Mouse (Mus musculus) fat pad, adult 2 months (tissue): ENCODE data around the gene Rptn.
"Not testable (repeated sequence)": the region's sequence is repeated elsewhere in the genome, so short reads cannot be mapped to it uniquely, and the experiment has no call there.

ENCODE experiments used
- DNase-seq: peaks from one replicate; pipeline ENCODE4 v3.0.0-alpha.2; 2011; ENCODE audit warnings: low read depth, low spot score; ENCODE audit errors: extremely low read depth

Rptn gene

GRCm38 (mm10) chr3:93393366-93393765, at the start of gene Rptn:
TSS of gene Rptn (plus strand) at chr3:93393699.
- DNase-seq: no peak

- DNase-seq: no peak
Measured at GRCm38 (mm10) chr3:93346896-93347295, 46.6 kb upstream of the Rptn start.

GRCm38 (mm10) chr3:93360045-93360444, 33.5 kb upstream of the Rptn start:
- DNase-seq: no peak

- no peak for DNase-seq
Measured at GRCm38 (mm10) chr3:93361933-93362574, 31.4 kb upstream of the Rptn start.

- peak; percentile 72 for DNase-seq
Measured at GRCm38 (mm10) chr3:93366966-93367575, 26.4 kb upstream of the Rptn start.

- DNase-seq: no peak
Measured at GRCm38 (mm10) chr3:93368171-93368570, 25.3 kb upstream of the Rptn start.

GRCm38 (mm10) chr3:93373416-93373815, 20.1 kb upstream of the Rptn start:
- DNase-seq: no peak

GRCm38 (mm10) chr3:93375196-93375595, 18.3 kb upstream of the Rptn start:
- no peak for DNase-seq

GRCm38 (mm10) chr3:93375601-93376000, 17.9 kb upstream of the Rptn start:
- DNase-seq: no peak

GRCm38 (mm10) chr3:93378146-93378545, 15.4 kb upstream of the Rptn start:
- no peak for DNase-seq

GRCm38 (mm10) chr3:93403936-93404335, 10.4 kb downstream of the Rptn start:
- DNase-seq: no peak

- no peak for DNase-seq
Measured at GRCm38 (mm10) chr3:93406992-93407391, 13.5 kb downstream of the Rptn start.

- no peak for DNase-seq
Measured at GRCm38 (mm10) chr3:93411905-93412304, 18.4 kb downstream of the Rptn start.

GRCm38 (mm10) chr3:93431673-93432072, 38.2 kb downstream of the Rptn start:
- DNase-seq: no peak

GRCm38 (mm10) chr3:93442030-93442429, 48.5 kb downstream of the Rptn start, which contains the start of gene Tchh:
TSS of gene Tchh (plus strand) at chr3:93442330.
- DNase-seq: no peak

GRCm38 (mm10) chr3:93443501-93444101, 50.1 kb downstream of the Rptn start:
- DNase-seq: no peak

GRCm38 (mm10) chr3:93444343-93445164, 51.1 kb downstream of the Rptn start:
- DNase-seq: no peak

- no peak for DNase-seq
Measured at GRCm38 (mm10) chr3:93445165-93445705, 51.7 kb downstream of the Rptn start.

- no peak for DNase-seq
Measured at GRCm38 (mm10) chr3:93446128-93446755, 52.7 kb downstream of the Rptn start.

- DNase-seq: not testable (repeated sequence)
Measured at GRCm38 (mm10) chr3:93446756-93447137, 53.2 kb downstream of the Rptn start.
